Mouse (Mus musculus) forebrain, embryonic 15.5 days (tissue): ENCODE data around the gene Pacsin2. TPM values are rescaled to one million over a fixed set of nuclear protein-coding genes. Genes with fewer than 3 reads are reported as not detected.

ENCODE experiments used
- ATAC-seq: fragments of 200-750 bp; cut with Nextera tagmentation; replicated peaks from 2 replicates; pipeline ENCODE4 v1.8.0; 2017; ENCODE audit warnings: mild to moderate bottlenecking, moderate TSS enrichment, moderate library complexity
- H3K27ac ChIP-seq: fragments of 300-500 bp; sonication (generic); replicated peaks from 2 replicates; pipeline ENCODE4 v1.5.1; 2015; ENCODE audit warnings: mild to moderate bottlenecking, inconsistent platforms
- H3K27me3 ChIP-seq: fragments of 300-500 bp; sonication (generic); 2 replicates; pipeline ENCODE4 v1.6.1; 2015; ENCODE audit warnings: inconsistent platforms
- H3K36me3 ChIP-seq: fragments of 300-500 bp; sonication (generic); 2 replicates; pipeline ENCODE4 v1.6.1; 2015; ENCODE audit warnings: mild to moderate bottlenecking, inconsistent platforms
- H3K4me1 ChIP-seq: fragments of 300-500 bp; sonication (generic); 2 replicates; pipeline ENCODE4 v1.6.1; 2015; ENCODE audit warnings: inconsistent platforms
- H3K4me2 ChIP-seq: fragments of 300-500 bp; sonication (generic); replicated peaks from 2 replicates; pipeline ENCODE4 v1.6.1; 2015; ENCODE audit warnings: mild to moderate bottlenecking, inconsistent platforms
- H3K4me3 ChIP-seq: fragments of 300-500 bp; sonication (generic); 2 replicates; pipeline ENCODE4 v1.5.1; 2015; ENCODE audit warnings: mild to moderate bottlenecking, inconsistent platforms
- H3K9ac ChIP-seq: fragments of 300-500 bp; sonication (generic); replicated peaks from 2 replicates; pipeline ENCODE4 v1.6.1; 2015; ENCODE audit warnings: mild to moderate bottlenecking, inconsistent platforms
- H3K9me3 ChIP-seq: fragments of 300-500 bp; sonication (generic); 2 replicates; pipeline ENCODE4 v1.6.1; 2016; ENCODE audit warnings: inconsistent platforms
- WGBS: fragments of 180-500 bp; shearing (Covaris S2); methylation state at CpG from one replicate; pipeline ENCODE4 v1.1.7; 2015; ENCODE audit warnings: mixed read lengths; 5-methylcytosine and 5-hydroxymethylcytosine counted together
- polyA plus RNA-seq: library from polyadenylated mRNA; unstranded; fragments of >200 nt; fragmentation: Nextera tagmentation; extraction: Ambion mirVana; gene quantifications from 2 replicates; pipeline ENCODE4 v1.2.1, GENCODE M21; 2015

Pacsin2 gene
- polyA plus RNA-seq, 1 experiment from 2014 or later: 21.5 TPM

GRCm38 (mm10) chr15:83427294-83428163 is 36.9 kb downstream of the Pacsin2 start:
- no peak overlapping the region for H3K9ac ChIP-seq
- no peaks in the 10 kb centered on the region for H3K36me3 ChIP-seq
- no peak for ATAC-seq
- no peaks in the 10 kb centered on the region for H3K9me3 ChIP-seq
- no peak overlapping the region for H3K27ac ChIP-seq
- H3K4me2 ChIP-seq: no peak overlapping the region
- H3K4me1 ChIP-seq: no peaks in the 10 kb centered on the region
- 70% methylated on average over 8 of the region's 9 CpGs for WGBS
- H3K4me3 ChIP-seq: no peak overlapping the region
- no peaks in the 10 kb centered on the region for H3K27me3 ChIP-seq

- H3K9ac ChIP-seq: no peak overlapping the region
- no peaks in the 10 kb centered on the region for H3K4me1 ChIP-seq
- no peak overlapping the region for H3K27ac ChIP-seq
- 39% methylated on average over 5 of the region's 5 CpGs for WGBS
- H3K36me3 ChIP-seq: no peaks in the 10 kb centered on the region
- H3K9me3 ChIP-seq: no peaks in the 10 kb centered on the region
- ATAC-seq: no peak
- no peaks in the 10 kb centered on the region for H3K27me3 ChIP-seq
- no peak overlapping the region for H3K4me3 ChIP-seq
- H3K4me2 ChIP-seq: no peak overlapping the region
Measured at GRCm38 (mm10) chr15:83425794-83426193, 38.6 kb downstream of the Pacsin2 start.

GRCm38 (mm10) chr15:83425277-83425676 is 39.1 kb downstream of the Pacsin2 start:
- Histone ChIP-seq H3K27ac (no peak overlapping the region), H3K36me3 (no peaks in the 10 kb centered on the region), H3K9me3 (no peaks in the 10 kb centered on the region), H3K4me1 (no peaks in the 10 kb centered on the region), H3K4me2 (no peak overlapping the region), H3K4me3 (no peak overlapping the region), H3K9ac (no peak overlapping the region), H3K27me3 (no peaks in the 10 kb centered on the region)
- 71% methylated on average over 4 of the region's 4 CpGs for WGBS
- ATAC-seq: no peak

- Histone ChIP-seq H3K9ac (no peak overlapping the region), H3K9me3 (no peaks in the 10 kb centered on the region), H3K4me1 (peaks cover 1% of the 10 kb centered on the region), H3K27ac (no peak overlapping the region), H3K4me3 (no peak overlapping the region), H3K4me2 (no peak overlapping the region), H3K36me3 (no peaks in the 10 kb centered on the region), H3K27me3 (no peaks in the 10 kb centered on the region)
- 83% methylated on average over 5 of the region's 5 CpGs for WGBS
- no peak for ATAC-seq
Measured at GRCm38 (mm10) chr15:83423589-83424384, 40.6 kb downstream of the Pacsin2 start.

- no peak overlapping the region for H3K9ac ChIP-seq
- H3K4me3 ChIP-seq: no peak overlapping the region
- no peak overlapping the region for H3K27ac ChIP-seq
- H3K36me3 ChIP-seq: no peaks in the 10 kb centered on the region
- H3K4me2 ChIP-seq: no peak overlapping the region
- H3K4me1 ChIP-seq: peaks cover 5% of the 10 kb centered on the region
- 89% methylated on average over 15 of the region's 15 CpGs for WGBS
- no peak for ATAC-seq
- H3K27me3 ChIP-seq: no peaks in the 10 kb centered on the region
- no peaks in the 10 kb centered on the region for H3K9me3 ChIP-seq
Measured at GRCm38 (mm10) chr15:83422299-83422981, 42.0 kb downstream of the Pacsin2 start.

GRCm38 (mm10) chr15:83419562-83419961 is 44.8 kb downstream of the Pacsin2 start:
- Histone ChIP-seq H3K9me3 (no peaks in the 10 kb centered on the region), H3K9ac (no peak overlapping the region), H3K4me3 (no peak overlapping the region), H3K27me3 (no peaks in the 10 kb centered on the region), H3K36me3 (no peaks in the 10 kb centered on the region), H3K4me2 (no peak overlapping the region), H3K27ac (no peak overlapping the region), H3K4me1 (peaks cover 5% of the 10 kb centered on the region)
- 75% methylated on average over 2 of the region's 2 CpGs for WGBS
- no peak for ATAC-seq

GRCm38 (mm10) chr15:83418685-83419084 is 45.7 kb downstream of the Pacsin2 start:
- ATAC-seq: no peak
- H3K4me3 ChIP-seq: no peak overlapping the region

GRCm38 (mm10) chr15:83417916-83418315 is 46.5 kb downstream of the Pacsin2 start:
- no peaks in the 10 kb centered on the region for H3K36me3 ChIP-seq
- H3K4me2 ChIP-seq: no peak overlapping the region
- no peaks in the 10 kb centered on the region for H3K9me3 ChIP-seq
- H3K4me3 ChIP-seq: no peak overlapping the region
- H3K9ac ChIP-seq: no peak overlapping the region
- peaks cover 5% of the 10 kb centered on the region for H3K4me1 ChIP-seq
- 93% methylated on average over 6 of the region's 6 CpGs for WGBS
- H3K27me3 ChIP-seq: no peaks in the 10 kb centered on the region
- no peak for ATAC-seq
- H3K27ac ChIP-seq: no peak overlapping the region

More at GRCm38 (mm10) chr15:83418685-83419084, 45.7 kb downstream of the Pacsin2 start:
- H3K36me3 ChIP-seq: no peaks in the 10 kb centered on the region
- H3K4me1 ChIP-seq: peaks cover 5% of the 10 kb centered on the region
- no peak overlapping the region for H3K4me2 ChIP-seq
- no peaks in the 10 kb centered on the region for H3K9me3 ChIP-seq
- no peak overlapping the region for H3K27ac ChIP-seq
- H3K27me3 ChIP-seq: no peaks in the 10 kb centered on the region
- no peak overlapping the region for H3K9ac ChIP-seq

GRCm38 (mm10) chr15:83417407-83417806 is 47.0 kb downstream of the Pacsin2 start:
- ATAC-seq: no peak
- no peak overlapping the region for H3K4me2 ChIP-seq
- no peaks in the 10 kb centered on the region for H3K27me3 ChIP-seq
- peaks cover 5% of the 10 kb centered on the region for H3K4me1 ChIP-seq
- H3K27ac ChIP-seq: no peak overlapping the region
- no peak overlapping the region for H3K4me3 ChIP-seq
- H3K9me3 ChIP-seq: no peaks in the 10 kb centered on the region
- no peak overlapping the region for H3K9ac ChIP-seq
- H3K36me3 ChIP-seq: no peaks in the 10 kb centered on the region
- 76% methylated on average over 7 of the region's 7 CpGs for WGBS

GRCm38 (mm10) chr15:83415391-83415790 is 49.0 kb downstream of the Pacsin2 start:
- no peaks in the 10 kb centered on the region for H3K9me3 ChIP-seq
- peaks cover 5% of the 10 kb centered on the region for H3K4me1 ChIP-seq
- ATAC-seq: no peak
- 87% methylated on average over 6 of the region's 6 CpGs for WGBS
- no peak overlapping the region for H3K4me3 ChIP-seq
- H3K27me3 ChIP-seq: no peaks in the 10 kb centered on the region
- H3K36me3 ChIP-seq: no peaks in the 10 kb centered on the region
- H3K4me2 ChIP-seq: no peak overlapping the region
- H3K9ac ChIP-seq: no peak overlapping the region
- no peak overlapping the region for H3K27ac ChIP-seq

- Histone ChIP-seq H3K36me3 (no peaks in the 10 kb centered on the region), H3K4me2 (no peak overlapping the region), H3K9ac (no peak overlapping the region), H3K27me3 (no peaks in the 10 kb centered on the region), H3K27ac (no peak overlapping the region), H3K4me3 (no peak overlapping the region), H3K9me3 (no peaks in the 10 kb centered on the region), H3K4me1 (no peaks in the 10 kb centered on the region)
- WGBS: 89% methylated on average over 4 of the region's 4 CpGs
- no peak for ATAC-seq
Measured at GRCm38 (mm10) chr15:83411616-83412015, 52.8 kb downstream of the Pacsin2 start.

- Histone ChIP-seq H3K36me3 (no peaks in the 10 kb centered on the region), H3K9ac (no peak overlapping the region), H3K4me3 (no peak overlapping the region), H3K9me3 (no peaks in the 10 kb centered on the region), H3K27me3 (no peaks in the 10 kb centered on the region), H3K27ac (no peak overlapping the region), H3K4me2 (no peak overlapping the region), H3K4me1 (no peaks in the 10 kb centered on the region)
- ATAC-seq: no peak
- 85% methylated on average over 4 of the region's 4 CpGs for WGBS
Measured at GRCm38 (mm10) chr15:83410735-83411134, 53.7 kb downstream of the Pacsin2 start.
